Mouse (Mus musculus) embryo, embryonic 11 days (tissue): Measurements from ENCODE around the gene Tbx10.

Source experiments
- DNase-seq: peaks from one replicate; pipeline ENCODE4 v3.0.0-alpha.2; 2015

Gene Tbx10

DNA sequence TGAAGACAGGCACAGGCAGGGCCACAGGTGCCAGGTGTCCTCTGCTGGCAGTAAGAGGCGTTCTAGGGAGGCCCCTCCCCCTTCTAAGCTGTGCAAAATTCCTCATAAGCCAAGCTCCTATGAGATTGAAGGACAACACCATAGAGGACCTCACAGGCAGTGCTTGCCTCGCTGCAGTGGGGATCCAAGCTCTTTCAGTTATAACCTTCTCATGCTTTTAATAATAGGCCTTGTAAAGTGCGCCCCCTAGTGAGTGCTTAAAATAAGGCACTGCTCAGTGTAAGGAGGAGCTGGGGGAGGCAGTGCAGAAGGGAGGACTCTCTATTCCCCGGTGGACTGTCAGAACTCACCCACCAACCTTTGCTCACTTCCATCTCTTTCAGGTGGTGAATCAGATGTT, 12.2 kb upstream of the Tbx10 start:
- DNase-seq = peak; percentile 89

DNA sequence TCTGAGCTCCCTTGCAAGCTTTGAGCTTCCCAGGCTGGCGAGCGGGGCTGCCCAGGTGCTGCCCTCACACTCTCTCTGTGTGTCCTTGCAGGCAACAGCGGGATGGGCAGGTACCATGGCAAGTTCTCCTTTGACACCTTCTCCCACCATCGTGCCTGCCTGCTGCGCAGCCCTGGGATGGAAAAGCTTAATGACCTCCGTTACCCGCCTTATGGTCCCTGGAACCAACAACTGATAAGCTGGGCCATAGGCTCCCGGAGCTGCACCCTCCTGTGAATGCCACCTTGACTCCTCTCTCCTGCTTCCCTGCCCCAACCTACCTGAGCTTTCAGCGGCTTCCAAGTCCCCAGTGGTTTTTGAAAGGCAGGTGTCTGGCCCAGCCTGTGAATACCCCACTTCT, 11.6 kb upstream of the Tbx10 start:
- no peak for DNase-seq

DNA sequence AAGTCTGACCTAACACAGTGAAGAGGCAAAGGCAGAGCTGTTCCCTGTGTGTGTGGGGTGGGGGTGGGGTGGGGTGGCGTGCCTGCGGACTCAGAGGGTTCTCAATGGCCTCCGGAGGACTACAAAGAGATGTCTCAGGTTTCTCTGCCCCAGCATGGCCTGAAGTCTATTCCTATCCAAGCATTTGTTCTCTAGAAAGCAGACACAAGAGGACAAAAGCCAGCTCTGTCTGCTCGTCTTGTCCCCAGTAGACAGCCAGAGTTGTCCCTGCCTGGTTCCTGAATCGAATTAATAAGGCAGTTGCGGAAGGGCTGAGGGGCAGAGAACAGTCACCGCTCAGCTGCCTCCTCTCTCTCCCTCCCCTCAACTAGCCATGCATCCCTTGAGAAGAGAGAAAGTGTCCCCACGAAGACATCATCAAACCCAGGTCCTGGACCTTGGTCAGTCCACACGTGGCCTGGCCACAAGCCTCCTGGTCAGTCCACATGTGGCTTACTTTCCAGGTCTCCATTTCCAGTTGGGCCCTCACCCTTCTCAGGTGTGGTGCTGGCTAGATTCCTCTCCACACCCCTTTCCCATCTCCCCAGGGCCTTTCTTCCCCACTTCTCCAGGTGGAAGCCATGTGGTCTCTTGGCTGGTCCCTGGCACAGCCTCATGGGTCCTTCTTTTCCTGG, 8.9 kb upstream of the Tbx10 start:
- DNase-seq = peak; percentile 31

DNA sequence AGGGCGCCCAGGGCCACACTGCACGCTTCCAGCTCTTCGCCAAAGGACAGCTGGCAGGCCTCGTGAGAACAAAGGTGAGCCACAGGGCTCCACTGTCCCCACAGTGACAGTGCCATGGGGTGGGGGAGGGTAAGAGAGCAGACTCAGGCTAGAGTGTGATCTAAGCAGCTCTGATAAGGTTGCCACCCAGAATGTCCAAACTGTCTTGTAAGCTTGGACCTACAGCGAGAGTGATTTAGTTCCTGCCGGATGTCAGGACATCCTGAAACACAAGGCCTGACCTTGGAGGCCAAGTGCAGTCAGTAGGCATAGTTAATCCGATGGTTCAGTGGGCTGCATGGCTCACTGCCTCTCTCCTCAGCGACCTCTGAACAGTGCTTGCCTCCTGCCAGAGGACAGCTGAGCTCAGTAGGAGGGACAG, 7.3 kb upstream of the Tbx10 start:
- peak; percentile 59 for DNase-seq

DNA sequence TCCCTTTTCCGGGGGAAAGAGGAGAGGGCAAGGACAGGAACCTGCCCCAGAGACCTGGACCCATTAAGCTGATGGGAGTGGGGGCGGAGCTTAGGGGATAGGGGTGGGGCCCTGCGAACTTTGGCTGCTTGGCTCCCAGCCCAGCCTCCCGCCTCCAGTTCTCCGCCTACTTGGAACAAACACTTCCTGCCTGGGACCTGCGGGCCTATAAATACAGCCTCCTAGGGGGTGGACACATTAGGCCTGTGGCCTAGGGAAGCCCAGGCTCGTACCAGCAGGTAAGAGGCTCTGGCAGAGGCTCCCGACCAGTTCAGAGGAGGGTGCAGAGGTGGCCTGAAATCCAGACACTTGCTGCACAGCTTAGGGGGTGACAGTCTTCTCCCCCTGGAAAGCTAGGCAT, 6.2 kb upstream of the Tbx10 start, which contains the start of gene Acy3:
TSS of gene Acy3 (plus strand) at position 237 of the 400 bp plus-strand sequence.
- peak; percentile 70 for DNase-seq

DNA sequence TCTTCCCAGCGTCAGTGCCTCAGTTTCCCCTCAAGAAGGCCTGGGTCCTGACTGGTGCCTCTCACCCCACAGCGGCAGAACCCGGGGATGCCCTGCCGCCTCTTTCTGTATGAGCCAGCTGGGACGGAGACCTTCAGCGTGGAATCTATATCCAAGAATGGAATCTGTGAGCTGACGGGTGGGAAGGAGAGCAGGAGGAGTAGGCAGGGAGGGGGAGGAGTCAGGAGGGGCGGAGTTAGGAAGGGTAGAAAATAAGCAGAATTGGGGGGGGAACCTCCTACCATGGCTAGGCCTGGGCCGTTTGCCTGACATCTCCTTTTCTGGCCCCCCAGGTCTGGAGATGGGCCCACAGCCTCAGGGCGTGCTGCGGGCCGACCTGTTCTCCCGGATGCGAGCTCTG, 4.5 kb upstream of the Tbx10 start:
- DNase-seq = no peak

DNA sequence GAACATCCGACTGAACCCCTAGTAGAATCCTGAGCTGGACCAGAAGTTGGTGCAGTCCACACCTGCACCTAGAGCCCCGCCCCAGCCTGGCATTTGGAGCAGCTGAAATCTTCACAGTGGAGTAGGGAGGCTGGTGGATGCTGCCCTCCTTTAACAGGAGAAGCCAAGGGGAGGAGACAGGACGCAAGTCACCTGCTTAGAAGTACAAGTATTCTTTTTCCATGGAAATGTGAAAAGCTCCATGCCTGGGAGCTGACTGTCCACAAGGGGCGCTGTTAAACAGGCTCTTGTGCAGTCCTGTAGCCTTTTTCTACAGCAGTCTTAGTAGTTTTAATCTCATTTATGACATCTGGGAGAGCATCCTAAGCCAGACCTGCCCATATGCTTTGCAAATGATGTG, 3.8 kb upstream of the Tbx10 start:
- no peak for DNase-seq

DNA sequence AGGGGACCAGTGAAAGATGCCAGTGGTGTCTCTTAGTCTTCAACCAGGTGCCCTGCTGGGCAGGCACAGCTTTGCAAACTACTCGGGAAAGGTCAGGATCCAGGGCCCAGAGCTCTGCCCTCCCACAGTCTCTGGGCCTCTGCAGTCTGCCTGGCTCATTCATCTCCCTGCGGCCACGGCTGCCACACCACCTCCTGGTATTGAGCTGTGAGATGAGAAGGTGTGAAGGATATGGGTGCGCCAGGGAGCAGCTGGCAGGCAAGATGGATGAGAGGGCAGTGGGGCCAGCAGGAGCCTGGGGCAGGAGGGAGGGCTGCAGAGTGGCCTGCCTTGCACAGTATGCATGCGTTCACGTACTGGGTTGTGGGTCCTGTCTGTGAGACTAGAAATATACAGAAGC, 1.7 kb upstream of the Tbx10 start:
- DNase-seq = no peak

DNA sequence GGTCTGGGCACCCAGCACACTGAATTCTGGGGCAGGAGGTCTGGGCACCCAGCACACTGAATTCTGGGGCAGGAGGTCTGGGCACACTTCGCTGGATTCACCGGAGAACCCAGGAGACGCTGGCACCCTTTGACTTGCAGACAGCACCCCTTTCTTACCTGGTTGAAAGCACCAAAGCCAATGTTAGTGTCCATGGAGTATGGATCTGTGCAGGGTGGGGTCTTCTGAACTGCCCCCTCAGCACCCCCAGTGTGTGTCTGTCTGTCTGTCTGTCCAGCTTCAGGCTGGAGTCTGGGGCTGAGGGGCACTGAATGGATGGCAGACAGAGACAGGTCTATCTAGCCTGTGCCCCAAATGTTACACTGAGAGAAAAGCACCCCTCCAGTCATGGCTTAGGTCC, 990 bp upstream of the Tbx10 start:
- no peak for DNase-seq

DNA sequence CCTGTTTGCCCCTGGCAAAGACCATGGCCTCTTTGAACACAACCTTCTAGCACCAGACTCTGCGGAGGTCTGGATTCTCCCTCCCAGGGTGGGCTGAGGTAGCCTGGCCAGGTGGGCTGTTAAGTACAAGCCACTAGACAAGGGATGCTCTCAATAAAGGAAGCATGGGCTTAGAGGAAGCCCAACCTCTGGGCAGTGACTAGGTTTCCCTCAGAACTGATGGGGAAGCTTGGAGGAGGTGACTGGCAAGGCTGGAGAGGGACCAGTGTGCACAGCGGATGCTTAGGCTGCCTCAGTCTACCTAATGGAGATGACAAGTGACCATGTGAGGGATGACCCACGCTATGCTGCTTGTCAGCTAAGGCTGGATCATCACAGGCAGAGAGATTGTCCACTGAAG, 586 bp upstream of the Tbx10 start:
- DNase-seq = no peak

DNA sequence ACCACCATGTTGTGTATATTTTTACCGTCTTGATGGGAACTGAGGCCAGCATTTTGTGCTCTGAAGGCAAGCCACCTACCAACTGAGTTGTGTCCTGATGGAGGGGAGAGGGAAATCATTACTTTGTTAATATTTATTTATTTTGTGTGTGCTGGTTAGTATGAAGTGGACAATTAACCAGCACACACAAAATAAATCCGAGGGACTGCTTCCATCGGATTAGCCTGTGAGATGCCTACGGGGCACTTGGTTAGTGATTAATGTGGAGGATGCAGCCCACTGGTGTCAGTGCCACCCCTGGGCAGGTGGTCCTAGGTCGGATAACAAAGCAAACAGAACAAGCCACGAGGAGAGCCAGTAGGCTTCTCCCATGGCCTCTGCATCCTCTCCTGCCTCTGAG, 2.4 kb downstream of the Tbx10 start:
- no peak for DNase-seq

DNA sequence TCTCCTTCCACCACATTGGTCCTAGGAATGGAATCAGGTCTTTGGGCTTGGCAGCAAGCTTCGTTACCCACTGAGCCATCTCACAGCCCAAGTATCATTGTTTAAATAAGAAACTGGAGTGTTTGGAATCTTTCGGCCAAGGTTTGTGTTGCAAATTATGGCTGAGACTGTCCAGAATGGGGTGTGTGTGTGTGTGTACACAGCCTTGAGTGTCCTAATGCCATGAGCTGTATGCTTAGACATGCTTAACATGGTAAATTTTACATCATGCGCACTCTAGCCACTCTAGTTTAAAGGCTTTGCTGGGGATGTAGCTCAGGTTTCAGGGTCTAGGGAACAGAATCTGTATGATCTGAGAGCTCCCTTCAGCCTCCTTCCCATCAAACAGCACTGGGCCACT, 3.0 kb downstream of the Tbx10 start:
- DNase-seq = no peak

DNA sequence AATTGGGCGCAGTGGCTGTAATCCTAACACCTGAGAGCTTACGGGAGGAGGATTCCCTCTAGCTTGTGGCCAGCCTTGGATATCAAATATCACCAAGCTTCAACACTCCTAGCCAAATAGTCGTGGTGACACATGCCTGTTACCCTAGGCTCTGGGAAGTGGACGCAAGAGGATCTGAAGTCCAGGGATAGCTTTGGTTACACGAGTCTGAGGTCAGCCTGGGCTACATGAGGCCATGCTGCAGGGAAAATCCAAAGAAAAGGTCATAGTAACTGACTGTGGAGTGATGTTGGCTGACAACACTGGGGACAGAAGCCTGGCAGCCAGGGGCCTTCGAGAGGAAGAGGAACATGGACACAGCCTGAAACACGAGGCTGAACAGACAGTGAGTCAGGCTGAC, 3.6 kb downstream of the Tbx10 start:
- DNase-seq = no peak

DNA sequence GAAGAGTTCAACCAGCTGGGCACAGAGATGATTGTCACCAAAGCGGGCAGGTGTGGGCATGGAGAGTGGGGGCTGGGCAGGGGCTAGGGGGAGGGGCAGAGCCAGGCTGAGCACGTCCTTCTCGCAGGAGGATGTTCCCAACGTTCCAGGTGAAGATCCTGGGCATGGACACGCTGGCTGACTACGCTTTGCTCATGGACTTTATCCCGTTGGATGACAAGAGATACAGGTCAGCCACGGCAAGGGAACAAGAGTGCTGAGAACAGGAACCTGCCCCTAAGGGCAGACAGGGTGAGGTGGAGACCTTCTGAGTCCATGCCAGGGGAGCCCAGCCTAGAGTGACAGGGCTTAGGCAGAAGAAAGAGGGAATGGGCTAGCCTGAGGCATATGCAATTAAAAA, 4.2 kb downstream of the Tbx10 start:
- DNase-seq = no peak

DNA sequence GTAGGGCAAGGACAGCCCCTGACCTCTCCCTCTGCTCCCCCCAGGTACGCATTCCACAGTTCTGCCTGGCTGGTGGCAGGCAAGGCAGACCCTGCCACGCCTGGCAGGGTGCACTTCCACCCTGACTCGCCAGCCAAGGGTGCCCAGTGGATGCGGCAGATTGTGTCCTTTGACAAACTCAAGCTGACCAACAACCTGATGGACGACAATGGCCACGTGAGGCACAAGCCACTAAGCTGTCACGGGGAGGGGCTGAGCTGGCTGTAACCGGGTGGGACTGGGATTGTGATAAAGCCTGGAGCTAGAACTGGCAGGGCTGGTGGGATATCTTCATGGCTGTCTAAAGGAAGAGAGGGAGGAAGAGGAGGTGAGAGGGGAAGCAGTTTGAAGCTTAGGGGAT, 4.7 kb downstream of the Tbx10 start:
- DNase-seq = no peak

DNA sequence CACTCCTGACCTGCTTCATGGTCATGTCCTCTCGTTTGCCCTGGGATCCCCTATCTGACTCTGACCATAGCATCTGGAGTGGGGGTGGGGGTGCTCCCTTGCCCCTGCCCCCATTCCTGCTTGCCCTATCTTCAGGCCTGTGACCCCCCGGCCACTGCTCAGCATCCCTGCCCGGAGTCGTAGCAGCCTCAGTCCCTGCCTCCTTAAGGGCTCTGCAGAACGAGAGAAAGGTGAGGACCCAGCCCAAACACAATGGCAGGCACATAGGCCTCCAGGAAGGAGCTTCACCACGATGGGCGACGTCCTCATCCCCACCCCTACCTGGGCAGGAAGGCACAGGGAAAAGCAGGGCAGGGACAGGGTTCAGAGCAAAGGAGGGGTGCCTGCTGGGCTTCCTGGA, 5.8 kb downstream of the Tbx10 start:
- DNase-seq = no peak

DNA sequence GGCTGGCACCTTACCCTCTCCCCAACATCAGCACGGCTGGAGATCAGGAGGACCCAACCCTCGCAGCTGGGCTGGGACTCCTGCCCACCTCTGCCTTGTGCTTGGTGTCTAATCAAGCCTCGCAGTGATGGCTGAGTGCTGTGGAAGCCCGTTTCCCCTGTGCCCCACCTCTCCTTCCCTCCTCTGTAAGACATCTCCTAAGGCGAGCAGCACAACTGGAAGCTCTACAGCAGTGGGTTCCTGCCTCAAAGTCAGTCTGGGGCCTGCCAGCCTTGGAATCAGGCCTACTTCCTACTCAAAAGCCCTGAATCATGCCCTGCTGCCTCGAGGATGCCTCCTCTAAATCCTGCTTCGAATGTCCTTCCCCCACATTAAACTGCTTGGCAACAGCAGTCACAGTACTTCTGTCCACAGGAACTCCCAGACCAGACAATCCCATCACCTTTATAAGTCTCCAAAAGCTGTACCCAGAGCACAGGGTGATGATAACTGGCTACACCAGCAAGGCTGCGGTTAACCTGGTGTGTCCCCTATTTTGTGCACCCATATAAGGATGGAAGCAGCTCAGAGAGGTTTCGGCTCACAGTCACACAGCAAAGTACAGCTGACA, 6.7 kb downstream of the Tbx10 start:
- no peak for DNase-seq

DNA sequence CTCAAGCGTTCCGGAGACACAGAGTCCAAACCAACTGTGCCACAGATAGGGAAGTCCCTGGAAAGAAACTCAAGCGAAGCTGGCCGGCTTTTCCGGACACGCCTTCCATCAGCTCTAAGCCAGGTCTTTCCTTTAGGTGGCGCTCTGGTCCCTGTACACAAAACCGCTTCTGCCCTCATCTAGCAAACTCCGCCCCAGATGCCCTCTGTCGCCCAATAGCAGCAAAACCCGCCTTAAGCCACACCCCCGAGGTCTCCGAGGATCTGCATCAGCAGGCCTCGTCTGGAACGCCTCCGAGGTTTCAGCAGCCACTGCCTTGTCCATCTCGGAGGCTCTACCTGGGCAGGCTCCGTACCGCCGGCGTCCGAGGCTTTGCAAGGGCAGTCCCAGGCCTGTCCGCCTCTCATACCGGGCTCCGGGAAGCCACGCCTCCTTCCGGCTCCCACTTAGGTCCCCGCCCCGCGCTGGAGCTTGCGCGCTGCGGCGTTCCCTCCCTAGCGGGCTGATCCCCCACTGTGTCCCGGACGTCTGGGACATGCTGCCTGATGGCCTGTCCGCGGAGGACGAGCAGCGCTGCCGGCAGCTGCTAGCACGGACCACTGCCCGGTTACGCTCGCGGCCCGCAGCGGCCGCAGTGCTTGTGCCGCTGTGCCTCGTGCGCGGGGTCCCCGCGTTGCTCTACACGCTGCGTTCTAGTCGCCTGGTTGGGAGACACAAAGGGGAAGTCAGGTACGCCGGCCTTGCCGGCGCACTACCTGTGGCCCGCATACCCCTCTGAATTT, 7.8 kb downstream of the Tbx10 start, which contains the start of the genes Nudt8 and Gm49405:
TSS of gene Nudt8 (plus strand) at position 462 of the 782 bp plus-strand sequence.
TSS of gene Gm49405 (plus strand) at position 508 of the 782 bp plus-strand sequence.
- DNase-seq = peak; percentile 98

DNA sequence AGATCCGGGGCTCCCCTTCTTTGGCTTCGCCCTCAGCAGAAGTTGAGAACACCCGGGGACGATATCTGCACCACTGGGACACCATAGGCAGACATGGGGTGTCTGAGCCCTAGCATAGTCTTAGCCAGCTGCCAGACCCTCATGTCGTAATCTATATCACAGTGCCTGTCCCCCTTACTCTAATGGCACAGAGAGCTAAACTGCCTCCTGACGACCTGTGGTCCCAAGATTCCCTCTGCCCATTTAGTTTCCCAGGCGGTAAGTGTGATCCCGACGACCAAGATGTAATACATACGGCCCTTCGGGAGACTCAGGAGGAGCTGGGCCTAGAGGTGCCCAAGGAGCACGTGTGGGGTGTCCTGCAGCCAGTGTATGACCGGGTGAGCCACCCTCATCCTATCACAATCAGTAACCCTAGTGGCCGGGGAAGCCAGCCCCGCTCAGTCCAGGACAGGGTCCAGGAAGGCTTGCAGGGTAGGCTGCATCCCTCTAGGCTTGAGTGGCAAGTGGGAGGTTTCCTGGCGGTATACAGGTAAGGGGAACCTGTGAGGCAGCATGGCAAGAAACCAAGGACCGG, 8.5 kb downstream of the Tbx10 start:
- DNase-seq = peak; percentile 24

DNA sequence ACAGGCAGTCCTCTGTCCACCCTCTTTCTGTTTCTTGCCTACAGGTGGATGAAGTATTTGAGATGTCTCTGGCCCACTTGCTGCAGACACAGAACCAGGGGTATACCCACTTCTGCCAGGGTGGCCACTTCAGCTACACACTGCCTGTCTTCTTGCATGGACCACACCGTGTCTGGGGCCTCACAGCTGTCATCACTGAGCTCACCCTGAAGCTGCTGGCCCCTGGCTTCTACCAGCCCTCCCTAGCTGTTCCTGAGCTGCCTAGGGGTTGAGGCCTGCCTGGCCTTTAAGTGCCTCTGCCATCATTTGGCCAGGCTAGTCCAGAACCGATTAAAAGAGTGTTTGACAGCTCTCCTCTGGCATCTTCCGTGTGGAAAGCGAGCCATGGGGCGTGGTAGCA, 9.2 kb downstream of the Tbx10 start:
- DNase-seq = no peak

DNA sequence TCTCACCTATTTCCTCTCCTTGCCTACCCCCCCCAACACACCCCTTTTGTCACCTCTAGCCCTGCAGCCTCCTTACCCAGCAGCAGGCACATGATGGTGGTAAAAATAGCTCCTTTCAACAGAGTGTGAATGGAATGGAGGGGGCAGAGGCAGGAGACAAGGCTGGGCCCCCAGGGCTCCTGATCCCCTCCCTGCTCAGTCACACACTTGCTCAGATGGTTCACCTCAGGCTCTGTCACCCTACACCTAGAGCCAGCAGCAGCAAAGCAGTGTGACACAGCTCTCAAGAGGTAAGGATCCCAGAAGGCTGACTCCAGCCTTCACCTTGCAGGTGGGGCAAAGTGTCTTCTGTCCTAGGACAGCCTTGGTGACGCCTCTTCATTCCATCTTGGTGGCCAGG, 10.6 kb downstream of the Tbx10 start, which contains the start of gene Doc2g:
TSS of gene Doc2g (plus strand) at position 202 of the 400 bp plus-strand sequence.
- no peak for DNase-seq

DNA sequence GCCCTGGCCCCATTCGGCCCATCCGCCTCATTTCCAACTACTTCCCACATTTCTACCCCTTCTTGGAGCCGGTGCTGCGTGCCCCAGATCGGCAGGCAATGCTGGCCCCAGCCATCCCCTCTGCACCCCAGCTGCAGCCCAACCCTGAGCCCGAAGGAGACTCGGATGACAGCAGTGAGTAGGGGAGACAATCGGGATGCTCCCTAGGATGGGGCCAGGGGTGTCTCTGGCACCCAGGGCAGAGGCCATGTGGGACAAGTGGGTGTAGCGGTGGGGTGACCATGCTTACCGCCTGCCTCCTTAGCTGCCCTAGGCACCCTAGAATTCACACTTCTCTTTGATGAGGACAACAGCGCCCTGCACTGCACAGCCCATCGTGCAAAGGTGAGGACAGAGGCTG, 11.1 kb downstream of the Tbx10 start:
- no peak for DNase-seq

DNA sequence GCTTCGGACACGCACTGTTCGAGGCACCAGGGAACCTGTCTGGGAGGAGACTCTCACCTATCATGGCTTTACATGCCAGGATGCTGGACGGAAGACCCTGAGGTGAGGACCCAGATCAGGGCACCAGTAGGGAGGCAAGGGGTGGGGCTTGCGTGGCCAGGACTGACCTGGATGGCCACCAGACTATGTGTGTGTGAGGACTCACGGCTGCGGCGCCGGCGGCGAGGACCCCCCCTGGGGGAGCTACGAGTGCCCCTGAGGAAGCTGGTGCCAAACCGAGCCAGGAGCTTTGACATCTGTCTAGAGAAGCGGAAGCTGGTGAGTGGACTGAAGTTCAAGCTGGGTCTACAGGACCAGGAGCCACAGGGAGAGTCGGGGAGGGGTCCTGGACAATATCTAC, 11.8 kb downstream of the Tbx10 start:
- DNase-seq = no peak

DNA sequence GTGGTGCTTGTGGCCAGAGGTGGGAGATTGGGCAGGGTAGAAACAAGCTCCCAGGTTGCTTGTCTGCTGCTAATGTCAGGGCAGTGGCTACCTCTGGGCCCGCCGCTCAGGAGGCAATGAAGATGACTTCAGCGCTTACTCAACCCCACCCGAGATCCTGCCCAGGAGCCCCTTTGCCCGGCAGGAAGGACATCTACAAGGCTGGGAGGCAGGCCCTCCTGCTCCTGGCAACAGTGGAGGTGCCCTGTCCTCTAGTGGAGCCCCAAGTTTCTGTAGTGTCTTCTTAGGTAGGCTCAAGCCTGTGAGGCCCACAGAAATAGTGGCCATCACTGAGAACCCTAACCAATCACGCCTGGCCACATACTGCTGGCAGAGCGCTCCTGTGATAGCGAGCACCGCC, 12.5 kb downstream of the Tbx10 start:
- no peak for DNase-seq
